Comparison of ENCODE assay signal across 18 mouse cellular contexts in the genomic region with DNA sequence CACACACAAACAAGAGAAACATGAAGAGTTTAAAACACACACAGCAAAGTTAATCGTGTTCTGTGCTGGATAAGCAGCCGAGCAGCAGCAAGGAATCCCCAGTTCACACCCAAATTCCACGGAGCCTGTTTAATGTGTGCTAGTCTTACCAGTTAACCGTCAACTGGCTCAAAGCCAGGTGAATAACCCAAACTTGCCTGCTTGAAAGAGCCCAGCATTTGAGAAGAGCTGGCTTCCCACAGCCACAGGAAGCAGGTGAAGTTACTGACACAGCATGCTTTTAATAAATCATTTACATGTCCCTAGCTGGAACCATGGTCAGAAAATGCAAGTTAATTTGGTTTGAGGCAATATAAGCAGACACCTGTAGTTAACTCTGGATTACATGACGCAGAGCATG.
DNase-seq lines count a peak whose midpoint lies in the region; ATAC-seq lines count a peak whose summit lies in the region.
"Had no signal": no experiment of that assay in that cellular context is flagged by ENCODE, and none has a peak within 500 bp of the region (broad histone marks: within the 10 kb centered on the region; RNA-seq: fewer than 3 reads in every experiment).

No protein-coding gene starts in this region.

- H3K9me3 ChIP-seq in kidney, embryonic 16.5 days (ENCODE audit: low read length): no peaks in the 10 kb centered on the region
- H3K9me3 ChIP-seq: embryonic facial prominence, embryonic 13.5 days; forebrain, embryonic 13.5 days; G1E; heart, embryonic 13.5 days; hindbrain, embryonic 12.5 days had no signal

- ATAC-seq in CD4-positive, CD25-positive, alpha-beta regulatory T cell, adult 4 months: no peak
- peak; percentile 83 for ATAC-seq in kidney, embryonic 16.5 days (ENCODE audit: low FRiP score, low TSS enrichment)
- no peak for ATAC-seq in megakaryocyte, adult 5-6 weeks (ENCODE audit: poor library complexity, severe bottlenecking)
- ATAC-seq: forebrain, embryonic 13.5 days had no signal

- no peaks in the 10 kb centered on the region for H3K4me1 ChIP-seq in kidney, embryonic 16.5 days (ENCODE audit: insufficient read depth, low read length)
- H3K4me1 ChIP-seq: embryonic facial prominence, embryonic 13.5 days; forebrain, embryonic 13.5 days; heart, embryonic 13.5 days; hindbrain, embryonic 12.5 days had no signal

- H3K36me3 ChIP-seq in kidney, embryonic 16.5 days (ENCODE audit: insufficient read depth, low read length): no peaks in the 10 kb centered on the region; the same call in 1 of the 2 replicates
- H3K36me3 ChIP-seq: embryonic facial prominence, embryonic 13.5 days; G1E; hindbrain, embryonic 12.5 days had no signal

- H3K27ac ChIP-seq in kidney, embryonic 16.5 days (ENCODE audit: low read length): peak overlapping the region; percentile 76
- H3K27ac ChIP-seq: embryonic facial prominence, embryonic 13.5 days; forebrain, embryonic 13.5 days; heart, embryonic 13.5 days; hindbrain, embryonic 12.5 days; liver, embryonic 14.5 days had no signal

- no peak overlapping the region for H3K9ac ChIP-seq in kidney, embryonic 16.5 days (replicated peaks; ENCODE audit: low read length)
- H3K9ac ChIP-seq: embryonic facial prominence, embryonic 13.5 days; forebrain, embryonic 13.5 days; heart, embryonic 13.5 days; hindbrain, embryonic 12.5 days; liver, embryonic 14.5 days had no signal

- H3K4me3 ChIP-seq in kidney, embryonic 16.5 days (ENCODE audit: low read length): no peak overlapping the region
- H3K4me3 ChIP-seq: embryonic facial prominence, embryonic 13.5 days; forebrain, embryonic 13.5 days; heart, embryonic 13.5 days; hindbrain, embryonic 12.5 days had no signal

- no peak overlapping the region for H3K4me2 ChIP-seq in kidney, embryonic 16.5 days (replicated peaks; ENCODE audit: low read depth, low read length)
- H3K4me2 ChIP-seq: embryonic facial prominence, embryonic 13.5 days; forebrain, embryonic 13.5 days; heart, embryonic 13.5 days; hindbrain, embryonic 12.5 days had no signal

- DNase-seq in CD4-positive, CD25-positive, alpha-beta regulatory T cell, adult 2 months (ENCODE audit: low read depth, low spot score): peak; percentile 13
- DNase-seq in thymus, postnatal 25 days: peak; percentile 12
- no peak for DNase-seq in thymus, adult 18-20 months
- DNase-seq in adrenal gland, adult 8-10 months: no peak
- no peak for DNase-seq in layer of hippocampus, adult 18-20 months (ENCODE audit: low spot score in 2 of 2)
- DNase-seq: adrenal gland, adult 2 months; cerebellum, postnatal 25 days; gastrocnemius, postnatal 36 days; layer of hippocampus, adult 9-11 months had no signal

- 49% methylated on average over 5 of the region's 5 CpGs for WGBS in kidney, embryonic 16.5 days

- no peaks in the 10 kb centered on the region for H3K27me3 ChIP-seq in kidney, embryonic 16.5 days (ENCODE audit: insufficient read depth, low read length)
- H3K27me3 ChIP-seq: embryonic facial prominence, embryonic 13.5 days; forebrain, embryonic 13.5 days; heart, embryonic 13.5 days; hindbrain, embryonic 12.5 days had no signal

Comparison
In these comparisons a context has a peak if more than half of its experiments do, and no peak if none do; other contexts are left out.
1. DNase-seq: peak in CD4-positive, CD25-positive, alpha-beta regulatory T cell, adult 2 months (single experiment) and thymus, postnatal 25 days (single experiment); none in thymus, adult 18-20 months (0 of 2), adrenal gland, adult 8-10 months (single experiment) and layer of hippocampus, adult 18-20 months (0 of 2).